Mouse (Mus musculus): ENCODE results near the gene Apbb2. TPM values are rescaled to one million over a fixed set of nuclear protein-coding genes. Genes with fewer than 3 reads are reported as not detected.

Apbb2 gene
- total and polyA plus RNA-seq, 3 experiments: 0.34 to 0.40 (median 0.34) TPM

- dilution Hi-C loops (cut with MboI; ENCODE audit: extremely low pct_ligation_motif_present, extremely low pct_unique_long_range_greater_than_20kb, low sequenced_read_pairs) (no loop called here), in situ Hi-C loops (cut with MboI; ENCODE audit: low pct_ligation_motif_present, low pct_unique_long_range_greater_than_20kb, low sequenced_read_pairs) (no loop called here)
- Histone ChIP-seq H3K4me3 (replicated peaks in 1 of 3; ENCODE audit: low read depth in 2 of 3, low read length in 2 of 3, poor library complexity in 1 of 3) (no peak overlapping the region), H3K27me3 (replicated peaks) (no peaks in the 10 kb centered on the region), H3K4me1 (ENCODE audit: control insufficient read depth in 1 of 2, insufficient read depth in 2 of 2) (no peaks in the 10 kb centered on the region), H3K79me2 (replicated peaks; ENCODE audit: control insufficient read depth, extremely low read depth, insufficient read depth, poor library complexity, severe bottlenecking) (no peaks in the 10 kb centered on the region), H3K27ac (ENCODE audit: insufficient read depth, low read depth) (no peak overlapping the region), H3K4me2 (ENCODE audit: insufficient read depth, low read depth, poor library complexity, severe bottlenecking) (no peak overlapping the region), H3K9me3 (replicated peaks; ENCODE audit: low read length) (no peaks in the 10 kb centered on the region), H3K9ac (ENCODE audit: insufficient read depth, low read depth) (no peak overlapping the region), H3K36me3 (replicated peaks in 1 of 2; ENCODE audit: control insufficient read depth in 1 of 2, insufficient read depth in 1 of 2, low read length in 1 of 2) (no peaks in the 10 kb centered on the region)
- DNase-seq (ENCODE audit: extremely low read depth): no peak
- no peak for TF ChIP-seq CHD2 (IDR thresholded peaks at IDR 0.05; ENCODE audit: low read length)
- TF ChIP-seq USF1 (IDR thresholded peaks at IDR 0.05; ENCODE audit: low read depth, low read length): no peak
- no peak for TF ChIP-seq GABPA (IDR thresholded peaks at IDR 0.05; ENCODE audit: insufficient replicate concordance, low read depth, low read length)
- no peak for TF ChIP-seq USF2 (conservative IDR thresholded peaks at IDR 0.05; ENCODE audit: low read depth, low read length)
- TF ChIP-seq IRF4 (IDR thresholded peaks at IDR 0.05; ENCODE audit: low read depth, low read length): no peak
- TF ChIP-seq SMC3 (IDR thresholded peaks at IDR 0.05; ENCODE audit: low read depth, low read length): no peak
- TF ChIP-seq BHLHE40 (IDR thresholded peaks at IDR 0.05; ENCODE audit: low read depth, low read length): no peak
- no peak for TF ChIP-seq ZMIZ1 (IDR thresholded peaks at IDR 0.05; ENCODE audit: low read depth, low read length)
- TF ChIP-seq NELFE (IDR thresholded peaks at IDR 0.05; ENCODE audit: low read depth, low read length): no peak
- TF ChIP-seq JUN (IDR thresholded peaks at IDR 0.05; ENCODE audit: insufficient read depth, low read depth, low read length): no peak
- TF ChIP-seq MYC (IDR thresholded peaks at IDR 0.05; ENCODE audit: low read depth, low read length): no peak
- no peak for TF ChIP-seq MAFK (IDR thresholded peaks at IDR 0.05; ENCODE audit: insufficient replicate concordance, low read length)
Observed at GRCm38 (mm10) chr5:66310328-66310727, 308.3 kb downstream of the Apbb2 start.

- in situ Hi-C loops (cut with MboI; ENCODE audit: low pct_ligation_motif_present, low pct_unique_long_range_greater_than_20kb, low sequenced_read_pairs) (no loop called here), dilution Hi-C loops (cut with MboI; ENCODE audit: extremely low pct_ligation_motif_present, extremely low pct_unique_long_range_greater_than_20kb, low sequenced_read_pairs) (no loop called here)
- H3K4me2 ChIP-seq (ENCODE audit: insufficient read depth, low read depth, poor library complexity, severe bottlenecking): no peak overlapping the region
- no peak overlapping the region for H3K9ac ChIP-seq (ENCODE audit: insufficient read depth, low read depth)
- H3K4me1 ChIP-seq (ENCODE audit: control insufficient read depth in 1 of 2, insufficient read depth in 2 of 2): no peaks in the 10 kb centered on the region
- H3K27me3 ChIP-seq (replicated peaks): no peaks in the 10 kb centered on the region
- no peaks in the 10 kb centered on the region for H3K79me2 ChIP-seq (replicated peaks; ENCODE audit: control insufficient read depth, extremely low read depth, insufficient read depth, poor library complexity, severe bottlenecking)
- H3K27ac ChIP-seq (ENCODE audit: insufficient read depth, low read depth): no peak overlapping the region
- no peaks in the 10 kb centered on the region for H3K9me3 ChIP-seq (replicated peaks; ENCODE audit: low read length)
- TF ChIP-seq RCOR1 (conservative IDR thresholded peaks at IDR 0.05; ENCODE audit: low read depth, low read length) (no peak), EP300 (IDR thresholded peaks at IDR 0.05; ENCODE audit: low read length) (no peak), HCFC1 (IDR thresholded peaks at IDR 0.05; ENCODE audit: low read depth, low read length) (no peak), TCF12 (IDR thresholded peaks at IDR 0.05; ENCODE audit: low read depth, low read length) (no peak), MEF2A (IDR thresholded peaks at IDR 0.05; ENCODE audit: borderline replicate concordance, low read depth, low read length) (no peak), MXI1 (IDR thresholded peaks at IDR 0.05; ENCODE audit: low read depth, low read length) (no peak), ZC3H11A (IDR thresholded peaks at IDR 0.05; ENCODE audit: low read depth, low read length) (no peak), MYC (IDR thresholded peaks at IDR 0.05; ENCODE audit: low read depth, low read length) (no peak)
- H3K4me3 ChIP-seq (replicated peaks in 1 of 3; ENCODE audit: low read depth in 2 of 3, low read length in 2 of 3, poor library complexity in 1 of 3): no peak overlapping the region
- no peak for DNase-seq (ENCODE audit: extremely low read depth)
- H3K36me3 ChIP-seq (replicated peaks in 1 of 2; ENCODE audit: control insufficient read depth in 1 of 2, insufficient read depth in 1 of 2, low read length in 1 of 2): no peaks in the 10 kb centered on the region
Observed at GRCm38 (mm10) chr5:66305511-66305910, 313.1 kb downstream of the Apbb2 start.

Data from CH12.LX (cell line).